Mouse (Mus musculus) brain, embryonic 14.5 days (tissue): Measurements from ENCODE around the gene Twf2. TPM values are rescaled to one million over a fixed set of nuclear protein-coding genes. Genes with fewer than 3 reads are reported as not detected.
A peak's percentile ranks its signal among the peaks of the same experiment; 100 is the strongest.

ENCODE experiments used
- DNase-seq: peaks from one replicate; pipeline ENCODE4 v3.0.0-alpha.2; 2011; ENCODE audit warnings: low read depth
- CTCF ChIP-seq: fragments of 200-500 bp; IDR thresholded peaks from 2 replicates; pipeline ENCODE4 v1.5.1; 2012; ENCODE audit warnings: inconsistent platforms, mild to moderate bottlenecking, moderate library complexity, borderline replicate concordance; ENCODE audit not compliant: insufficient read depth, insufficient read length; ENCODE audit errors: extremely low read depth
- POLR2A ChIP-seq: fragments of 200-500 bp; IDR thresholded peaks from 2 replicates; pipeline ENCODE4 v1.6.1; 2012; ENCODE audit warnings: mild to moderate bottlenecking, inconsistent platforms, borderline replicate concordance; ENCODE audit not compliant: poor library complexity, insufficient read depth, insufficient read length, severe bottlenecking; ENCODE audit errors: extremely low read depth
- polyA plus RNA-seq: library from polyadenylated mRNA; depleted of rRNA; stranded (reverse); fragments of >200 nt; gene quantifications from 2 replicates; pipeline ENCODE4 v1.2.3, GENCODE M21; 2012

Gene Twf2
- polyA plus RNA-seq, 1 experiment: 51.1 TPM

- no peak for DNase-seq
- no peak for TF ChIP-seq CTCF
- TF ChIP-seq POLR2A: no peak
Observed at GRCm38 (mm10) chr9:106205713-106206290, 2.9 kb downstream of the Twf2 start.

- no peak for TF ChIP-seq POLR2A
- no peak for DNase-seq
Observed at GRCm38 (mm10) chr9:106206515-106206914, 3.6 kb downstream of the Twf2 start.

GRCm38 (mm10) chr9:106208181-106208580 lies 5.3 kb downstream of the Twf2 start:
- TF ChIP-seq POLR2A (no peak), CTCF (no peak)

GRCm38 (mm10) chr9:106209954-106210353 lies 7.0 kb downstream of the Twf2 start:
- no peak for DNase-seq
- no peak for TF ChIP-seq CTCF
- TF ChIP-seq POLR2A: no peak

More at GRCm38 (mm10) chr9:106208181-106208580, 5.3 kb downstream of the Twf2 start:
- DNase-seq: no peak

GRCm38 (mm10) chr9:106210853-106211609 lies 8.1 kb downstream of the Twf2 start:
- peak; percentile 47 for DNase-seq
- TF ChIP-seq POLR2A (no peak), CTCF (no peak)

GRCm38 (mm10) chr9:106211680-106212593 lies 9.0 kb downstream of the Twf2 start:
- peak; percentile 100 for TF ChIP-seq CTCF
- TF ChIP-seq POLR2A: peak; percentile 12; the same call in 1 of the 2 replicates
- peak; percentile 95 for DNase-seq

GRCm38 (mm10) chr9:106212594-106212981 lies 9.7 kb downstream of the Twf2 start:
- no peak for TF ChIP-seq CTCF
- TF ChIP-seq POLR2A: no peak
- no peak for DNase-seq

- no peak for TF ChIP-seq CTCF
- no peak for TF ChIP-seq POLR2A
- no peak for DNase-seq
Observed at GRCm38 (mm10) chr9:106215341-106216125, 12.6 kb downstream of the Twf2 start.

GRCm38 (mm10) chr9:106216971-106217370 lies 14.1 kb downstream of the Twf2 start:
- no peak for DNase-seq
- TF ChIP-seq CTCF: no peak
- no peak for TF ChIP-seq POLR2A

- no peak for DNase-seq
- TF ChIP-seq POLR2A: no peak
- no peak for TF ChIP-seq CTCF
Observed at GRCm38 (mm10) chr9:106220894-106221523, 18.1 kb downstream of the Twf2 start.

GRCm38 (mm10) chr9:106222261-106222851 lies 19.4 kb downstream of the Twf2 start, which contains the start of gene Tlr9:
Tlr9 (plus strand) TSS chr9:106222598.
- no peak for DNase-seq
- TF ChIP-seq CTCF (no peak), POLR2A (no peak)

GRCm38 (mm10) chr9:106222994-106223393 lies 20.1 kb downstream of the Twf2 start:
- no peak for TF ChIP-seq CTCF
- TF ChIP-seq POLR2A: no peak

GRCm38 (mm10) chr9:106225469-106226150 lies 22.7 kb downstream of the Twf2 start:
- no peak for TF ChIP-seq POLR2A
- no peak for TF ChIP-seq CTCF
- DNase-seq: no peak

More at GRCm38 (mm10) chr9:106222994-106223393, 20.1 kb downstream of the Twf2 start:
- DNase-seq: no peak
